Mouse (Mus musculus) T-helper 2 cell (primary cell): Measurements from ENCODE around the gene Gm29423.
"Not testable (repeated sequence)": the region's sequence is repeated elsewhere in the genome, so short reads cannot be mapped to it uniquely, and the experiment has no call there.

Source experiments
- in situ Hi-C: fragments of 300-600 bp; cut with MboI, MseI; formaldehyde crosslinking; loops from one replicate; pipeline ENCODE4 v1.15.1; 2025; ENCODE audit warnings: high pct_unique_total_duplicates

Gene Gm29423

GRCm38 (mm10) chrY:70303187-70303586 is at the start of gene Gm29423, which contains the start of gene Gm29644:
Gm29423 (minus strand) TSS chrY:70303287.
Gm29644 (minus strand) TSS chrY:70303343.
- in situ Hi-C loops = not testable (repeated sequence)

GRCm38 (mm10) chrY:70273542-70273941 is 29.5 kb downstream of the Gm29423 start, which contains the start of gene Gm21118:
Gm21118 (minus strand) TSS chrY:70273642.
- in situ Hi-C loops = not testable (repeated sequence)
